Mouse (Mus musculus) E14TG2a.4 (cell line): ENCODE results near the gene Hsd17b1.

ENCODE experiments used
- CTCF ChIP-seq: conservative IDR thresholded peaks from 2 replicates; pipeline ENCODE4 v1.5.1; 2014; ENCODE audit warnings: low read length
- NANOG ChIP-seq: IDR thresholded peaks from 2 replicates; pipeline ENCODE4 v1.6.1; 2014; ENCODE audit warnings: borderline replicate concordance, low read length, mixed read lengths
- POU5F1 ChIP-seq: IDR thresholded peaks from 2 replicates; pipeline ENCODE4 v1.6.1; 2014; ENCODE audit warnings: low read length, borderline replicate concordance

DNA sequence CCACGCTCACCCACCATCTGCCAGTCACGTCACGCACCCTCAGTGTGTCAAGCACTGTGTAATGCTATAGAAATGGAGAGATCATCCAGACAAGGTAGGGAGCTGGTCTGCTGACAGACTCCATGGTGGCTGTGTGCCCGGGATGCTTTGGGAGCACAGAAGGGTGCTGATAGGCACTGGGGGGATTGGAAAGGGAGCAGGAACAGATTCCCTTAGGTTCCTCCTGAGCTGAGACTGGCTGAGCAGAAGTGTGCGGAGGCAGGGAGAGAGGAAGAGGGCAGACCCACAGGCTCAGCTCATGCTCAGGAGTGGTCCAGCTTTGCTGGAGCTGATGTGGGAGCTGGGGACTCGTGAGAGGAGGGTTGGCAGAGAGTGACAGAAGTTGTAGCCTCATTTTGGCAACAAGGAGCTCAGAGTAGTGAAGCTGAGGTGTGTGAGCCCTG lies 27.1 kb upstream of the Hsd17b1 start:
- no peak for TF ChIP-seq CTCF
- no peak for TF ChIP-seq POU5F1
- no peak for TF ChIP-seq NANOG
